Comparison of ENCODE assay signal across 14 mouse cellular contexts in the genomic region with DNA sequence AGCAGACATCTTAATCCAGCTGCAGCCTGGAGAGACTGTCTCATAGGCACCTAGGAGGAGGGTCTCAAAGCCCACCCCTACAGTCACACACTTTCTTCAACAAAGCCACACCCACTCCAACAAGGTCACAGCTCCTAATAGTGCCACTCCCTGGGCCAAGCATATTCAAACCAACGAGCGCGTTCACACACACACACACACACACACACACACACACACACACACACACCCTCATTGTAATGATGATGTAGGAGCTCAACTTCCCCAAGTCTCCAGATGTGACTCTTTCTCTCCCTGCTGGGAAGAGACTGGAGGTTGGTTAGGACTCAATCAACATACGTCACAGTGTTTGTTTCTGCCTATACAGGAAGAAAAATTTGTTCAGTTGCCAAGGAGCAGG.
"Had no signal": no experiment of that assay in that cellular context is flagged by ENCODE, and none has a peak within 500 bp of the region (broad histone marks: within the 10 kb centered on the region; RNA-seq: fewer than 3 reads in every experiment).

No protein-coding gene starts in this region.

- H3K4me2 ChIP-seq: kidney, embryonic 15.5 days; limb, embryonic 15.5 days; liver, embryonic 12.5 days; lung, embryonic 15.5 days; midbrain, embryonic 15.5 days; neural tube, embryonic 13.5 days; stomach, embryonic 15.5 days had no signal

- DNase-seq: kidney, postnatal 25 days; layer of hippocampus, adult 9-11 months; layer of hippocampus, postnatal 36 days; lung, postnatal 4 days; right cerebral cortex, postnatal 14 days; thymus, postnatal 36 days had no signal

- H3K9ac ChIP-seq: kidney, embryonic 15.5 days; limb, embryonic 15.5 days; liver, embryonic 12.5 days; lung, embryonic 15.5 days; midbrain, embryonic 15.5 days; neural tube, embryonic 13.5 days; stomach, embryonic 15.5 days had no signal

- H3K4me1 ChIP-seq: liver, embryonic 12.5 days; lung, embryonic 15.5 days; midbrain, embryonic 15.5 days; stomach, embryonic 15.5 days had no signal

- H3K27ac ChIP-seq: kidney, embryonic 15.5 days; limb, embryonic 15.5 days; liver, embryonic 12.5 days; lung, embryonic 15.5 days; midbrain, embryonic 10.5 days; midbrain, embryonic 15.5 days; neural tube, embryonic 13.5 days; stomach, embryonic 15.5 days had no signal

- H3K4me3 ChIP-seq: kidney, embryonic 15.5 days; limb, embryonic 15.5 days; liver, embryonic 12.5 days; lung, embryonic 15.5 days; midbrain, embryonic 10.5 days; midbrain, embryonic 15.5 days; neural tube, embryonic 13.5 days; stomach, embryonic 15.5 days had no signal

- H3K9me3 ChIP-seq: kidney, embryonic 15.5 days; limb, embryonic 15.5 days; liver, embryonic 12.5 days; lung, embryonic 15.5 days; midbrain, embryonic 10.5 days; midbrain, embryonic 15.5 days; neural tube, embryonic 13.5 days; stomach, embryonic 15.5 days had no signal

- ATAC-seq: liver, embryonic 12.5 days; midbrain, embryonic 15.5 days had no signal

- H3K36me3 ChIP-seq: kidney, embryonic 15.5 days; limb, embryonic 15.5 days; liver, embryonic 12.5 days; lung, embryonic 15.5 days; midbrain, embryonic 10.5 days; midbrain, embryonic 15.5 days; neural tube, embryonic 13.5 days; stomach, embryonic 15.5 days had no signal

- H3K27me3 ChIP-seq: kidney, embryonic 15.5 days; limb, embryonic 15.5 days; liver, embryonic 12.5 days; lung, embryonic 15.5 days; midbrain, embryonic 15.5 days; neural tube, embryonic 13.5 days; stomach, embryonic 15.5 days had no signal
